Mouse (Mus musculus): ENCODE measurements around the gene Xrra1. TPM values are rescaled to one million over a fixed set of nuclear protein-coding genes. Genes with fewer than 3 reads are reported as not detected.

Xrra1 gene
- total RNA-seq, 2 experiments from 2014 or later = 0.87 to 1.2 TPM

- DNase-seq (ENCODE audit: low spot score in 2 of 2) = no peak
Measured at GRCm38 (mm10) chr7:99850534-99850933, 8.4 kb upstream of the Xrra1 start.

- no peak for DNase-seq (ENCODE audit: low spot score in 2 of 2)
Measured at GRCm38 (mm10) chr7:99851121-99851520, 7.8 kb upstream of the Xrra1 start.

- no peak for DNase-seq (ENCODE audit: low spot score in 2 of 2)
Measured at GRCm38 (mm10) chr7:99851618-99852017, 7.3 kb upstream of the Xrra1 start.

GRCm38 (mm10) chr7:99853350-99853749, 5.6 kb upstream of the Xrra1 start:
- DNase-seq (ENCODE audit: low spot score in 2 of 2) = no peak

GRCm38 (mm10) chr7:99854311-99854710, 4.6 kb upstream of the Xrra1 start:
- no peak for DNase-seq (ENCODE audit: low spot score in 2 of 2)

- DNase-seq (ENCODE audit: low spot score in 2 of 2) = no peak
Measured at GRCm38 (mm10) chr7:99856266-99856861, 2.6 kb upstream of the Xrra1 start.

GRCm38 (mm10) chr7:99858175-99858812, 622 bp upstream of the Xrra1 start:
- no peak for DNase-seq (ENCODE audit: low spot score in 2 of 2)

GRCm38 (mm10) chr7:99863362-99863761, 4.4 kb downstream of the Xrra1 start, which contains the start of gene Spcs2:
TSS of gene Spcs2 (minus strand) at chr7:99863462.
- DNase-seq (ENCODE audit: low spot score in 2 of 2) = no peak

GRCm38 (mm10) chr7:99864241-99865028, 5.5 kb downstream of the Xrra1 start:
- DNase-seq (ENCODE audit: low spot score in 2 of 2) = no peak

GRCm38 (mm10) chr7:99865219-99865618, 6.3 kb downstream of the Xrra1 start:
- no peak for DNase-seq (ENCODE audit: low spot score in 2 of 2)

- DNase-seq (ENCODE audit: low spot score in 2 of 2) = no peak
Measured at GRCm38 (mm10) chr7:99869296-99869695, 10.4 kb downstream of the Xrra1 start.

GRCm38 (mm10) chr7:99873965-99874364, 15.0 kb downstream of the Xrra1 start:
- no peak for DNase-seq (ENCODE audit: low spot score in 2 of 2)

GRCm38 (mm10) chr7:99875891-99876290, 17.0 kb downstream of the Xrra1 start:
- no peak for DNase-seq (ENCODE audit: low spot score in 2 of 2)

- DNase-seq (ENCODE audit: low spot score in 2 of 2) = peak; percentile 89 to 92
Measured at GRCm38 (mm10) chr7:99876345-99876744, 17.4 kb downstream of the Xrra1 start.

GRCm38 (mm10) chr7:99878254-99878653, 19.3 kb downstream of the Xrra1 start:
- DNase-seq (ENCODE audit: low spot score in 2 of 2) = no peak

GRCm38 (mm10) chr7:99887230-99887735, 28.4 kb downstream of the Xrra1 start:
- DNase-seq (ENCODE audit: low spot score in 2 of 2) = no peak

GRCm38 (mm10) chr7:99887743-99888142, 28.8 kb downstream of the Xrra1 start:
- DNase-seq (ENCODE audit: low spot score in 2 of 2) = no peak

GRCm38 (mm10) chr7:99889175-99889880, 30.4 kb downstream of the Xrra1 start:
- DNase-seq (ENCODE audit: low spot score in 2 of 2) = no peak

- DNase-seq (ENCODE audit: low spot score in 2 of 2) = no peak
Measured at GRCm38 (mm10) chr7:99890168-99890755, 31.3 kb downstream of the Xrra1 start.

GRCm38 (mm10) chr7:99891471-99891870, 32.6 kb downstream of the Xrra1 start:
- no peak for DNase-seq (ENCODE audit: low spot score in 2 of 2)

- no peak for DNase-seq (ENCODE audit: low spot score in 2 of 2)
Measured at GRCm38 (mm10) chr7:99892351-99892750, 33.4 kb downstream of the Xrra1 start.
